Mouse (Mus musculus) common myeloid progenitor, adult 5-6 weeks (primary cell): ENCODE results near the gene Cgref1. TPM values are rescaled to one million over a fixed set of nuclear protein-coding genes. Genes with fewer than 3 reads are reported as not detected.
A peak's percentile ranks its signal among the peaks of the same experiment; 100 is the strongest.

Experiments
- ATAC-seq: replicated peaks from 2 replicates; pipeline ENCODE4 v1.8.0; 2016; ENCODE audit warnings: low read depth, mild to moderate bottlenecking, moderate TSS enrichment, inconsistent platforms; ENCODE audit not compliant: poor library complexity, severe bottlenecking
- total RNA-seq: library from RNA; stranded (forward); fragments of 200-1000, 187-1606 nt; gene quantifications from 2 replicates; pipeline ENCODE4 v1.2.3, GENCODE M21; 2017

The Cgref1 gene
- total RNA-seq, 1 experiment from 2014 or later, result not detected

DNA sequence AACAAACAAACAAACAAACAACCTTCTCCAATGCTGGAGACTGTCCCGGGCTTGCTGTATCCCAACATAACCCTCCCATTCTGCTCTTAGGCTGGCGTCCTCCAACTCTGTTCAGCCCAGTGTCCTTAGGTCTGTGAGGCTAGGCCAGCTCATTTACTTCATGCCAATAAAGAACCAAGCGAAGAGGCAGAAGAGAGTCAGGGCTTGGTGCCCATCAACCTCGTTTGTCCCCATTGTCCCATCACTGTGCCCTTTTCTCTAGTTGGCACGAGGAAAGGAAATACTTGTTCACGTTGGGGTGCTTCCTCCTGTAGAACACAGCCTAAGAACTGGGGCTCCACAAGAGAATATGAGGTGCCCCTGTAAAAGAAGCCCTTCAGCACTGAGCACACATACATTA lies 6.3 kb upstream of the Cgref1 start:
- ATAC-seq, result no peak

DNA sequence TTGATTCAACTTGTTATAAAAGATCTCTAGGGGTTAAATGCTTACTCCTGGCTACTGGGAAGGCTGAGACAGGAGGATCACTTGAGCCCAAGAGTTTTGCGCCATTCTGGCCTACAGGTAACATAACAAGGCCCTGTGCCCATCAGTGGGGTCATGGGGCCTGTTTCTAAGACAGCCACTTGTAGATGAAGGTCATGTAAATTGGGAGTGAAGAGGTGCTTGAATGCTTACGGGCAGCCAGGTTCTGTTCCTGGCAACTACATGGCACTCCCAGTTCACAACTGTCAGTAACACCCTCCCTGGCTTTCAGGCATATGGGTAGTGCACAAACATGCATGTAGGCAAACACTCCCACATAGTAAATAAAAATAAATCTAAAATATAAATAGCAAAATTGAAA lies 5.5 kb upstream of the Cgref1 start:
- ATAC-seq, result no peak

DNA sequence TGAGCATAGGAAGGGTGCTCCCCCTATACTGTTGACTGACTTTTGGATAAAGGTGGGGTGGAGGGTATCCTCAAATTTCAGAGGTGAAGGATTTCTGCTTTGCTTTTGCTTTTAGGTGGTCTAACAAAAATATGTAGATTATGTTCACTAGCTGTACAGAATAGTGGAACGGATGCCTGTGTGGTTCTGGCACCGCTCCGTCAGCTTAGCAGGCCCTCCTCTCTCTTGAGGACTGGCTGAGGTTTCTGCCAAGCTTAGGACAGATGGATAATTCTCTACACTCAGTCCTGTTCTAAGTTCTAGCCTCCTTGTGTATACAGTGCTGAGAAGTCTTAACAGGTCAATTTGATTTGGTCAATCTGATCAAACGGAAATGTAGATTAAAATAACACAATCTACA lies 5.1 kb upstream of the Cgref1 start:
- no peak for ATAC-seq

DNA sequence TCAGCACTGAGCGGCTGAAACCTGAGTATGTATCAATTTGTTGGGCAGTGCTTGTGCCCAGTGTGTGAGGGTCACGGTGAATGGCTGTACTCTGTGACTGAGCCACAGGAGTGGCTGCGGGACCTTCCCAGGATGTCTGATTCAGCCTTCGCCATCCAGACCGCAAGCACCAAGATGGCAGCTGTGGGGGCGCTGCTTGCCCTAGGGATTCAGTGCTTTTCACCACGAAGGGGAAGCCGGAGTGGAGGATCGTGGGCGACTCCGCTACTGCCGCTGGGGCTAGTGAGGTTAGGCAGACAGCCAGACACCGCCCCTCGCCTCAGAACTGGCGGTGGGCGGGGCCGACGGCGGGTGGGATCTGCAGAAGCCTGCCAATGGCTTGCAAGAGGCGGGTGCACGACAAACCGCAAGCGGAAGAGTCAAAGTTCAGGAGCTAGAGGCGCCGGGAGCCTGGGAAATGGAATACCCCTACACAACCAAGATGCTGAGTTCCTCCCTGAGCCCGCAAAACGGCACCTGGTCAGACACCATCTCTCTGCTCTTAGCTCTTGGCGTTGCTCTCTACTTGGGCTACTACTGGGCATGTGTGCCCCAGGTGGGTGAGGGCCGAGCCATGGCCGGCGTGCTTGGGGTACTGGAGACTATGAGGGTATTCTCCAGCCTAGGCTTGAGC lies 4.4 kb upstream of the Cgref1 start:
- ATAC-seq, result peak; percentile 89

DNA sequence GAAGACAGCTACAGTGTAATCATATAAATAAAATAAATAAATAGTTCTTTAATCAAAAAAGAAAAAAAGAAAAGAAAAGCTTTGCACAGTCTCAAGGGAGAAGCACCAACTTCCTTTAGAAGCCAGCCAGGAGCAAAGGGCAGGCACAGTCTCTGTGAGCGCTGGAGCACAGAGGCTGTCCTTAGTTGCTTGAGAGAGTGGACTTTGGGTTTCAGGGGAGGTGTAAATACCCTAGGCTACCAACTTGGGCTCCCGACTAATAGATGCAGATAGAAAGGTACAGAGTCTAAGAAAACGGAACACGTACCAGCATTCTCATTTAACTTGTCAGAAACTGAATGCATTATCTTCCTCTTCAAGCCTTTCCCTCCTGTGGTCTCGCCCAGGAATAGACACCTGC lies 3.2 kb upstream of the Cgref1 start:
- ATAC-seq, result no peak

DNA sequence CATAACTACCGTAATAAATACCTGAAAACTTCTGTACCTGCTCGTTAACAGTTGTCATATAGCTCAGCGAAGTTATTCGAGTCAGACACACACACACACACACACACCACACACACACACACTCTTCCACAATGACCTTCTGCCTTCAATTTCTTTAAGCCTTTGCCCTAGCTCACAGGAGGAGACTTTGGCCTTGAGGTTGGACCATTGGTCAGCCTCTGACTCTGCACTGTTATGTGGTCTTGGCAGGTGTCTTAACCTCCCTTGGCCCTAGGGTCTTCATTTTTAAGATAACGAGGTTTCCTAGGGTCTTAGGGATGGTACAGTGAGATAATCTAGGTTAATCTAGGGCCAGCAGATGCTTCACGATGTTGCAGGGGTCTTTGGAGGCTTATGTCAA lies 1.0 kb downstream of the Cgref1 start:
- no peak for ATAC-seq

DNA sequence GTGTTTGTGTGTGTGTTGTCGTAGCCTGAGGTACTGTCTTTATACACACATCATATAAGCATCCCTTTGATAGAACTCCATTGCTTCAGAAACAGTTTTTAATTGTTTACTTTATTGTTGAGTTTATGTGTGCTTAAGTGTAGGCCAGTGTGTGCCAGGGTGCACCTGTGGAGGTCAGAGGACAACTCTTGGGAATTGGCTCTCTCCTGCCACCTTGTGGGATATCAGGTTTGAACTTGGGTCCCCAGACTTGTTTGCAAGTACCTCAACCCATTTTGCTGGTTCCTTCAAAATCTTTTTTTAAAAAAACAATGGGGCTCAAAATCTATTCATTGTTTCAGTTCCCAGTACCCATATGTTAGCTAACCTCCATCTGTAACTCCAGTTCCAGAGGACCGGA lies 2.4 kb downstream of the Cgref1 start:
- no peak for ATAC-seq

DNA sequence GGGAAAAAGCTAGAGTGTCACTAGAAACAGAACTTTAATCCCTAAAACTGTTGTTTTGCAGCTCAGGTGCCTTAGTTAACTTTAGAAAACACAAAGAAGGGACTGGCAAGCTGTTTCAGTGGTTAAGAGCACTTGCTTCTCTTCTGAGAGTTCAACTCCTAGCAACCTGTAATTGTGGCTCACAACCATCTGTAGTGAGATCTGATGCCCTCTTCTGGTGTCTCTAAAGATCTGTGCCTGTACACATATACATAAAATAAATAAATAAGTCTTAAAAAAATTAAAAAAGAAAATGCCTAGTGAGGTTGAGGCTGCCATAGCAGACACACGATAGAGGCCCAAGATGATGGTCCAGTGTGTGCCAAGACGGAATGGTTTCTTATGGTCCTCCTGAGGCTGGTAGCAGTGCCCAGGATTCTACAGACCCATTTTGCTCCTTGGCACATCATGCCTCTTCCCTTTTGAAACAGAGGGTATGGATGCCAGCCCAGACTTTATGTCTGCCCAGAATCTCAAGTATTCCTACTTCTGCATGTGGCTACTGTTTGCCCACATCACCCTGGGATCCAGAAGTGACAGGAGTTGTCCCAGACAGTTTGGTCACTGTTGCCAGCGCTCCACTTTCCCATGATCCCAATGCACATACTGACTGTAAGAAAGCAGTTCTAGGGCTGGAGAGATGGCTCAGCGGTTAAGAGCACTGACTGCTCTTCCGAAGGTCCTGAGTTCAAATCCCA lies 10.5 kb downstream of the Cgref1 start:
- ATAC-seq, result no peak

DNA sequence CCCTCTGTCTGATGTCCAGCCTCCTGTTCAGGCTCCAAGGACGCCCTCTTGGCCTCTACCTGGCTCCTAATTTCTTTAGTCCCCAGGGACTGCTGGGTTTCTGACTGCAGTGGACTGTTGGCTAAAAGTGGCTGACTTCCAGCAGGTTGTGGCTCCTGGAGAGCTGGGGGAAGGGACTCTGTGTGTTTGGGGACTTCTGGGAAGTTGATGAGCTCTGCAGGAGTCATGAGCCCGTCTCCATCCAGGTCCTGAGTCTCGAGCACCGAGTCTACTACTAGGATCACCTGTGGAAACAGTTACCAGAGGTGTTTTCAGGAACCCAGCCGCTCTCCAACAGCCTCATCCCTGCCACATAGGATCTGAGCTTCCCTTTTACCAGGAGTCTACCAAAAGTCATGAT lies 11.7 kb downstream of the Cgref1 start:
- no peak for ATAC-seq

DNA sequence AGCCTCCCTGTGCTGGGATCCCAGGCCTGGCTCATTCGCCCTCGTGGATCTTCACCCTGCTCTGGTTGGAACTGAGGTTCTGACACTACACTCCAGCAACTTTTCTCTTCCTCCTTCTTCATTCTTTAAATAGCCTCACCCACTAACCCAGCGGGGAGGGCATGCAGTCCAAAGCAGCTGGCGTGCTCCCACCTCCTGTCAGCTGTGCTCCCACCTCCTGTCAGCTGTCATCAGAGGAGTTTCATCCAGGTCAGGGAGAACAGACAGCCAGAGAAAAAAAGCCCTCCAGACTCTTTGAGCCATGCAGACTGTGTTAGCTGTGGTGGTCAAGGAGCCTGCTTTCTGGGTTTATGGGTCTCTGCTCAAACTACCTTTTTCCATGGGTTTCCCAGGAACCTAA lies 14.0 kb downstream of the Cgref1 start:
- no peak for ATAC-seq

DNA sequence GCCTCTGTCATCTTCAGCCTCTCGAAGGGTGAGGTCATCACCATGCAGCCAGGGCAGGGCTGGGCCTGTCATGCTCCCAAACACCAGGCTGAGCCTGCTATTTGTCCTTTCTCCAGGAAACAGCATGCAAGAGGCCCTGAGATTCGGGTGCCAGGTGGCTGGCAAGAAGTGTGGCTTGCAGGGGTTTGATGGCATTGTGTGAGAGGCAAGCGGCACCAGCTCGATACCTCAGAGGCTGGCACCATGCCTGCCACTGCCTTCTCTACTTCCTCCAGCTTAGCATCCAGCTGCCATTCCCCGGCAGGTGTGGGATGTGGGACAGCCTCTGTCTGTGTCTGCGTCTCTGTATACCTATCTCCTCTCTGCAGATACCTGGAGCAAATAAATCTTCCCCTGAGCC lies 14.5 kb downstream of the Cgref1 start:
- ATAC-seq, result no peak

DNA sequence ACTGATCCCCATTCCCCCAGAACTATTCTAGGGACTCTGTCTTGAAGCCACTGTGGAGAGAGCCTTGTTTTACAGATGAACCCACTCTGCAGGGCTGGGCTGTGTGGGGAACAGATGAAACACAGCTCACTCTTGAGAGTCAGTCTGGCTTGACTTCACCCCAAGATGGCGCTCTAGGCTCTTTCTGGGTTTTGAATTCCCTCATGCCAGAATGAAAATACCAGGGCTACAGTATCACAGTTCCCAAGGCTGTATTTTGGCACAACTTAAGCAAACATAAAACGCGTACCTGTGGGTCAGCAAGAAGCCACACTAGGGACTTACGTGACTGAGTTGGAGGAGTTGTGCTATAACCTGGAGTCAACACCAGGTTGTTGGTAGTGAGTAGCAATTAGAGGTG lies 15.3 kb downstream of the Cgref1 start:
- peak; percentile 63 for ATAC-seq

DNA sequence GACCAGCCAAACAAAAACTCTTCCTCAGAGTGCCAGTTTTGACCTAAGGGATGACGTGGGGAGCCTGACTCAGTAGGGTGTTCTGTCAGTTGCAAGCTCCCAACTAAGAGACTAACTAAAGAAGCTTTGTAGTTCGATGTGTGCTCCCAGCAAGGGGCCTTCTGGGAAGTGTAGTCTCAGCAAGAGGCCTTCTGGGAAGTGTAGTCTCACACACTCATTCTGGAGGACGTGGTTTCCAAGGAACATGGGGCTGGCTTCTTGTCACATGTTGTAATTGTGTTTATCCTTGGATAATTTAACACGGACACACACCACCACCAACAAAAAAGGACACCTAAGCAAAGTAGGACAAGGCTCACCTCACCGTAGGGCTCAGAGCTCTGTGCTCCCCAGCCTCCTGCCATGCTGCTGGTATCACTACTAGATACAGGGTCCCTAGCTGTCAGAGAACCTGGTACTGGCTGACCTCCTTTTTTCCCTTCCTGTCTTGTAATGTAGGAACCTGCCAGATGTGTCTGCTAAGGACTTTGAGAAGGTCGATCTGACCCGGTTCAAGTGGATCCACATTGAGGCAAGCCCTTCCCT lies 17.4 kb downstream of the Cgref1 start:
- ATAC-seq, result no peak

DNA sequence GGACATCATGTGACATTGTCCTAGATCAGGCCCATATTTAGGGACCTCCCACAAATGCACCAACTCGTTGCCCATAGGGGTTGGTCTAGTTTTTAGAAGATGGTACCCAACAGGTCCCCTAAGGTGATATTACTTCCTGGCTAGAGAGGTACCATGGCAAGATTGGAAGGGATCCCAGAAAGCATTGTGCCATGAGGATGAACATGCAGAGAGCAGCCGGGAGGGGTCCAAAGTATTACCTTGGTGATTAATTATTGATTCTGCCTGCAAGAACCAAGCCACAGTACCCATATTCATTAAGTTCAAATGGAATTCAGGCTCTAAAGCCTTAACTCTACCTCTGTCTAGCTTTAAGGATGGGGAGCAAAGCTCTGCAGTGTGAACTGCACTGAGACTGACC lies 19.3 kb downstream of the Cgref1 start:
- no peak for ATAC-seq

DNA sequence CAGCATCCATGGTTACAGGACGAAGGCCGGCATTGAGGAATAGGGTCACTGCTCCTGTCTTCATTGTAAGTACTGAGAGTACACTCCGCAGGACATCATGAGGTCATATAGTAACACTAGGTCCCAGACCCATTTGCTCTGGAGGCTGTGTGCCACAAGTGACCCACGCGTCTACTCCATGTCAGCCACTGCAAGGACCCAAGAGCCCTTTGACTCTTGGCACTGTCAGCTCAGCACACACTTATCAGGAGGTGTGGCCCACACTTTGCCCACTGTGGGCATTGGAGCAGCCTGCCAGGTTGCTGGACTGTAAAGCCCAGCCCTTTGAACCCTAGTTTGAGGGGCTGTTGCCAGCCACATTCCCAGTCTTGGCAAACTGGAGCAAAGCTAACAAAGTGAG lies 20.2 kb downstream of the Cgref1 start:
- no peak for ATAC-seq

DNA sequence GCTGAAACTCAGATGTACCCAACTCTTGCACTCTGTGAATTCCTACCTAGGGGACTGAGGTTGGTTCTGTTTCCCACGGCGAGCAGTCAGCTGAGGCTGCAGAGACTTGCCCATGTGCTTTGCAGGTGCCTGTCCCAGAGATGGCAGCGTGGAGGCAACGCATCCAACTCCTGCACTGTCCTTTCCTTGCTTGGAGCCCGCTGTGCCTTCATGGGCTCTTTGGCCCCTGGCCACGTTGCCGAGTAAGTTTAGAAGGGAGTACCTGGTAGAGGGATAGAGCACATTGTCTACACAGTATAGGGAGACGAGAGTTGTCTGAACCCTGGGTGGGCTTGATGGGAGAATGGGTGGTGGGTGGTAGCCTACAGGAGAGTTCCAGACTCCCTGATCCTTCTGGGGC lies 20.8 kb downstream of the Cgref1 start:
- no peak for ATAC-seq

DNA sequence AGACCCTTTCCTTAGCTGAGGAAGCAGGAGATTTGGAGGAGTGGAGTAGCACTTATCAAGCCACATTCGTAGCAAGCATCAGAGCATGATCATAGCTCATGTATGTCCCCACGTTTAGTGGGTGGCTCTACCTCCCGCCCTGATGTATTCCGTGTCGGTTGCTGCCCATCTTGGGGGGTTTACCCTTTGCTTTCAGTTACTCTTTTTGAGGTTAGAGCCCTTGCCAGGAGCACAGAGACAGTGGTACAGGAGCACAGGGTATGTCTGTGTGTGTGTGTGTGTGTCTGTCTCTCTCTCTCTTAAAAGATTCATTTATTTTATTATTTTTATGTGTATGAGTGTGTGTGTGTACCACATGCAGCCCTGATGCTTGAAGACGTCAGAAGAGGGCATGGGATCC lies 22.3 kb downstream of the Cgref1 start:
- ATAC-seq, result no peak

DNA sequence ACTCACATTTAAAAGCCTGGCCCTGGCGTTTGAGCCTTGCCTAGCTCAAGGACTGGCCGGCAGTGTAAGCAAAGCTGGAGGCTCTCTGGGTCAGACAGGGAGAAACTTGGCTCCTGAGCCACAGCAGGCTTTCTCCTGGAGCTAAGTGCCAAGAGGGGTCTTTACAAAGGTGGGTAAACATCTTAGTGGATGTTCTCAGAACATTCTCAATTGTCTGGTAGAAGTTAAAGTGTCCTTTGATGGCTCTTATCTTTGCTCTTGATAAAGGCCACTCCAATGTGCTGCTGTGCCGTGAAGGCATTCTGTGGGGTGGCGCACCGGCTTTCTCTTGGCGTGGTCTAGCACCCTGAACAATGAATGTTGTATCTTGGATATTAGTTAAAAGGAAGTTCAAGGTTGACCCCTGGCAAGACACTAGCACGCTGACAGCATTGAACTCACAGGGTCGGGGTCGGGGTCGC lies 22.8 kb downstream of the Cgref1 start:
- ATAC-seq, result no peak

DNA sequence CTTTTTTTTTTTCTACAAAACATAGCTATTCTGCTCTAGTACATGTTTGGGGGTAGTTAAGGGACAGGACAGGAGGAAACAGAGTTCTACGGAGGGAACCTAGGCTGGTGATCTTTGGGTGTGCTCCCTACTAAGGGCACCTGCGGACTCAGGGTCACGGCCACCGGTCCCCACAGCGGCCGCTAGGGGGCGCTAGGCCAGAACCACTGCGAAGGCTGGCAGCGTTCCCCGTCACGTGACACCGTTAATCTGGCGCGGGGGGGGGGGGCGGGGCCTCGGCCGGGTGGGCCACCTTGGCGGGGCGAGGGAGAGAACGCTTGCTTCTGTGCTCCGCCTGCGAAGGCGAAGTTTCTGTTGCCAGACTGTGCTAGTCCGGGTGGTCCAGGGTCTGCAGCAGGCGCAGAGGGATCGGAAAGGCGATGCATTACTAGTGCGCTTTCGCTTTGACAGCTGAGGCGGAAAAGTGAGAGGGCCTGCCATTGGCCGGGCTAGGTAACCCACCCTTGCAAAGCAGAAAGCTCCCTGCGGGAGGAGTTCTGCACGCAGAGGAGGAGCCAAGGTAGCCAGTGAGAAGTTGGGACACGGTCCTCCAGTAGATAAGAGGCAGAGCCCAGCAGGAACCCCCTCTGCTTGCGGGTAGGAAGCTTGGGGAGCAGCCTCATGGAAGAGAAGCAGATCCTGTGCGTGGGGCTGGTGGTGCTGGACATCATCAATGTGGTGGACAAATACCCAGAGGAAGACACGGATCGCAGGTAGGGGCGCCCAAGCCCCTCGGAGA lies 23.9 kb downstream of the Cgref1 start, which contains the start of gene Khk:
Gene Khk, plus strand, starts transcription at position 176 of the 778 bp plus-strand sequence.
- ATAC-seq, result peak; percentile 89

DNA sequence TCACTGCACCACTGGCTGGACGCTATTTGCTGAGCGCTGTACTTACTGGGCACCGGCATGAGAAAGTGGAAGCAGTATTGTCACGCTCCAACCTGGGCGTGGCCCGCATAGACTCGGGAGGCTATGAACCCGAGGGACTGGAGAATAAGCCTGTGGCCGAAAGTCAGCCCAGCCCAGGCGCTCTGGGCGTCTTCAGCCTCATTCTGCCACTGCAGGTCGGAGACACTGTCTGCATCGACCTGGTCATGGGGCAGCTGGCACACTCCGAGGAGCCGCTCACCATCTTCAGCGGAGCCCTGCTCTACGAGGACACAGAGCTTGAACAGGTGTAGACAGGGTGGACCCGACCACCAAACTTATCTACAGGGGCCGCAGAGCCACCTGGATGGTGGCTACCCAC lies 24.8 kb downstream of the Cgref1 start:
- ATAC-seq, result no peak
